Mouse (Mus musculus) small intestine, adult 2 months (tissue): ENCODE data around the gene Sae1.

Source experiments
- CTCF ChIP-seq: fragments of 200-500 bp; IDR thresholded peaks from 2 replicates; pipeline ENCODE4 v1.5.1; 2012; ENCODE audit warnings: low read depth, mild to moderate bottlenecking, control low read depth, inconsistent platforms, low read length, moderate library complexity, mixed read lengths; ENCODE audit not compliant: insufficient replicate concordance, insufficient read length; ENCODE audit errors: extremely low read depth
- POLR2A ChIP-seq: fragments of 200-500 bp; IDR thresholded peaks from 2 replicates; pipeline ENCODE4 v1.6.1; 2012; ENCODE audit warnings: low read depth, mild to moderate bottlenecking, control low read depth, inconsistent platforms, low read length, moderate library complexity

- TF ChIP-seq CTCF (no peak), POLR2A (no peak)
These were observed 88.7 kb downstream of the Sae1 start for GRCm38 (mm10) chr7:16298927-16299326.
